35 mouse cellular contexts compared by ENCODE assay signal in the genomic region with DNA sequence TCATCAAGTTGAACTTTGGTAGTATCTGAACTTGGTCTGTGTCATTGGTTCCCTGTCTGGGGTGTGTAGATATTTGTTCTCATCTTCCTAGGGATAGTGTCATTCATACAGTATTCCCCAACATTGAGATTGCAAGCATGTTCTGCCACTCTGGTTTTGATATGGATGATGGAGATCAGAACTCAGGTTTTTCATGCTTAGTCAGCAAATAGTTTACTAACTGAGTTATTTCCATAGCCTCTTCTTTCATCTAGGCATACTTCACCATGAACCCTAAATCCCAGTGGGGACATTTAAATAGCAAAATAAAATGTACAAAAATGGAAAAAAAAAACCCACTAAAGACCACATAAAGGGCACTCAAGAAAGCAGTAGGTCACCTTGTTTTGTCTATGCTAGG.
"Had no signal": no experiment of that assay in that cellular context is flagged by ENCODE, and none has a peak within 500 bp of the region (broad histone marks: within the 10 kb centered on the region; RNA-seq: fewer than 3 reads in every experiment).

No protein-coding gene starts in this region.

- H3K4me3 ChIP-seq: heart, embryonic 10.5 days; heart, embryonic 12.5 days; heart, embryonic 13.5 days; heart, embryonic 15.5 days; hindbrain, embryonic 10.5 days; hindbrain, embryonic 12.5 days; hindbrain, embryonic 15.5 days; intestine, embryonic 15.5 days; kidney, embryonic 15.5 days; layer of hippocampus, adult 2 months; left cerebral cortex, adult 2 months had no signal

- DNase-seq: heart, postnatal 10 days; heart, postnatal 14 days; heart, postnatal 36 days; heart, postnatal 4 days; kidney, adult 11 months; kidney, adult 18-20 months; kidney, adult 2 months; kidney, adult 8-10 months; kidney, adult 9 months; kidney, postnatal 10 days; kidney, postnatal 14 days; kidney, postnatal 25 days; kidney, postnatal 36 days; kidney, postnatal 4 days; layer of hippocampus, adult 9-11 months; layer of hippocampus, postnatal 36 days had no signal

- H3K4me1 ChIP-seq: heart, embryonic 10.5 days; heart, embryonic 12.5 days; heart, embryonic 13.5 days; heart, embryonic 15.5 days; hindbrain, embryonic 10.5 days; hindbrain, embryonic 12.5 days; hindbrain, embryonic 15.5 days; intestine, embryonic 15.5 days; kidney, embryonic 15.5 days had no signal

- H3K27me3 ChIP-seq: heart, embryonic 12.5 days; heart, embryonic 13.5 days; heart, embryonic 15.5 days; hindbrain, embryonic 12.5 days; hindbrain, embryonic 15.5 days; intestine, embryonic 15.5 days; kidney, embryonic 15.5 days had no signal

- ATAC-seq: hindbrain, embryonic 16.5 days; hindbrain, postnatal 0 days; inflammation-experienced regulatory T-cells, adult 6 months; intestine, embryonic 15.5 days; intestine, embryonic 16.5 days; intestine, postnatal 0 days had no signal

- H3K9ac ChIP-seq: heart, embryonic 12.5 days; heart, embryonic 13.5 days; heart, embryonic 15.5 days; hindbrain, embryonic 12.5 days; hindbrain, embryonic 14.5 days; hindbrain, embryonic 15.5 days; intestine, embryonic 15.5 days; kidney, embryonic 15.5 days had no signal

- H3K9me3 ChIP-seq: heart, embryonic 10.5 days; heart, embryonic 12.5 days; heart, embryonic 13.5 days; heart, embryonic 15.5 days; hindbrain, embryonic 10.5 days; hindbrain, embryonic 12.5 days; hindbrain, embryonic 15.5 days; intestine, embryonic 15.5 days; kidney, embryonic 15.5 days had no signal

- H3K36me3 ChIP-seq: heart, embryonic 10.5 days; heart, embryonic 12.5 days; heart, embryonic 15.5 days; hindbrain, embryonic 12.5 days; hindbrain, embryonic 15.5 days; intestine, embryonic 15.5 days; kidney, embryonic 15.5 days had no signal

- H3K27ac ChIP-seq: heart, embryonic 10.5 days; heart, embryonic 13.5 days; heart, embryonic 15.5 days; hindbrain, embryonic 10.5 days; hindbrain, embryonic 12.5 days; hindbrain, embryonic 14.5 days; hindbrain, embryonic 15.5 days; hindbrain, postnatal 0 days; intestine, embryonic 15.5 days; kidney, embryonic 15.5 days; kidney, postnatal 0 days; layer of hippocampus, adult 2 months; left cerebral cortex, adult 2 months had no signal

- H3K4me2 ChIP-seq: heart, embryonic 11.5 days; heart, embryonic 12.5 days; heart, embryonic 13.5 days; heart, embryonic 15.5 days; hindbrain, embryonic 12.5 days; hindbrain, embryonic 14.5 days; hindbrain, embryonic 15.5 days; intestine, embryonic 15.5 days; kidney, embryonic 15.5 days had no signal
